Mouse (Mus musculus) bone marrow macrophage, adult 2 months (primary cell): ENCODE measurements at regions not wholly inside any gene's neighbourhood (a gene's known extent, or its start where the extent isn't known, plus 50 kb on each side); places are given as distances from the start of the nearest gene placed in this dataset.

Experiments used
- H3K27ac ChIP-seq: 2 replicates; pipeline ENCODE4 v1.5.1; 2012; ENCODE audit warnings: low read depth, low read length; ENCODE audit not compliant: insufficient read depth
- H3K4me1 ChIP-seq: 2 replicates; pipeline ENCODE4 v1.6.1; 2012; ENCODE audit warnings: low read length; ENCODE audit not compliant: control insufficient read depth, insufficient read depth
- H3K4me3 ChIP-seq: 2 replicates; pipeline ENCODE4 v1.5.1; 2012; ENCODE audit warnings: mild to moderate bottlenecking, low read length, moderate library complexity; ENCODE audit not compliant: insufficient read depth
- CTCF ChIP-seq: IDR thresholded peaks from 2 replicates; pipeline ENCODE4 v1.5.1; 2012; ENCODE audit warnings: low read depth, mild to moderate bottlenecking, low read length, moderate library complexity
- POLR2A ChIP-seq: IDR thresholded peaks from 2 replicates; pipeline ENCODE4 v1.6.1; 2012; ENCODE audit warnings: mild to moderate bottlenecking, low read depth, low read length, borderline replicate concordance

GRCm38 (mm10) chr14:25226840-25227506, 232.0 kb upstream of the Zmiz1 start:
- TF ChIP-seq POLR2A (no peak), CTCF (no peak)

DNA sequence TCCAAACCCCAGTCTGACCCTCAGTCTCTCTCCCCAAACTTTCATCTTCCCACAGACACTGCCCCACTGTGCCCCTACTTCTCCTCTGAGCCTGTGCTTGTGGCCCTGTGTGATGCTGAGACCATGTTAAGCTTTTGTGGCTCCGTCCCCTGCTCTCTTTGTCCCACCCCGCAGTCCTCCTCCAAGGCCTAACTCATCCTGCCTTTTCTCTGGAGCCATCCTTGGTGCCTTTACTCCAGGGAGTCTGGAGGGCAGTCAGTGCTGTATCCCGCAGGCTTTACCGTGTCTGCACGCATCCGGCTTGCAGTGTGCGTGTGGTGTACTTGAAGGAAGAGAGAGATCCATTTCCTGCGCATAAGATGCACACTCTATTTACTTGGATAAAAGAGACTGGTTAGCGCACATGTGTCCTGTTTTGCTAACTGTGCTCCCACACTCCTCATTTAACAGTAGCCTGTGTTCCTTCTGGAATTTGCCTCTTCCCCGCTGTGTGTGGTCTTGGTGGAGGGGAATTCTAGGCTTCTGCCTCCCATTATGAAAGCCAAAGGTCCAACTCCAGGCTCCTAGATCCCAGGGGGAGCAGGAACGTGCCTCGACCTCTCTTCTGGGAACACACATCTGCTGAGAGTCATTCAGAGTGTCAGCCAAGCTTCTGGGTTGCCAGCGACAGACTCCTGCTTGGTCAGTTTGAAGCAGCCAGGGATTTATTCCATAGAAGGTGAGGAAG, 230.5 kb upstream of the Zmiz1 start:
- Histone ChIP-seq H3K4me1 (no peaks in the 10 kb centered on the region), H3K27ac (no peak overlapping the region)
- no peak for TF ChIP-seq POLR2A

More at GRCm38 (mm10) chr14:25226840-25227506, 232.0 kb upstream of the Zmiz1 start:
- Histone ChIP-seq H3K4me3 (no peak overlapping the region), H3K4me1 (no peaks in the 10 kb centered on the region), H3K27ac (no peak overlapping the region)

DNA sequence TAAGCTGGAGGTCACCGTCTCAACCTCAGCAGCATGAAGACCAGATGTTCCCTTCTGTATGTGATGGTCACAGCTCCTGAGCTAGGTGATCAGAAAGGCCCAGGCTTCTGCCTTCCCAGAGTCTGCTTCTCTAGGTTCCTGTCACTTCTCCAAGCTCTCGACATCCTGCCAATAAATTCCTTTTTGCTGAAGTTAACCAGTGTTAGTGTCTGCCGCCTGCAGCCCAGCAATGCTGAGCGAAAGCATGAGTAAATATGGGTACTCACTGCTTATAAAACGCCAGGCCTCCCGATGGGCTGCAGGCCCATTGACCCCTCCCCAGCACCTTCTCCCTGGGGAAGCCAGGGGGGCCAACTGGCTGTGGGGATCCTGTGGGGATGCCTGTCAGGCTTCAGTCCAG, 229.4 kb upstream of the Zmiz1 start:
- Histone ChIP-seq H3K4me3 (no peak overlapping the region), H3K4me1 (no peaks in the 10 kb centered on the region), H3K27ac (no peak overlapping the region)
- TF ChIP-seq POLR2A: no peak
- TF ChIP-seq CTCF: no peak

More for the DNA sequence above, 230.5 kb upstream of the Zmiz1 start:
- H3K4me3 ChIP-seq: no peak overlapping the region

DNA sequence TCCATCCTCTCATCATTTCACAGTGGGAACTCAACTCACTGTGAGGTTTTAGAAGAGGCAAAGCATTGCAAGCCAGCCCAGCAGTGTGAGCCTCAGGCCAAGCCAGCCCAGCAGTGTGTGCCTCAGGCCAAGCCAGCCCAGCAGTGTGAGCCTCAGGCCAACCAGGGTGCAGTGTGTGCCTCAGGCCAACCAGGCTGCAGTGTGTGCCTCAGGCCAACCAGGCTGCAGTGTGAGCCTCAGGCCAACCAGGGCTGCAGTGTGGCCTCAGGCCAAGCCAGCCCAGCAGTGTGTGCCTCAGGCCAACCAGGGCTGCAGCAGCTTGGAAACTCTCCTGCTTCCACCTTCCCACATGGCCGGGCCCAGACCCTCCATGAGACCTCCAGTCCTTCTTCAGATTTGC, 227.1 kb upstream of the Zmiz1 start:
- no peak overlapping the region for H3K27ac ChIP-seq
- no peaks in the 10 kb centered on the region for H3K4me1 ChIP-seq
- TF ChIP-seq POLR2A: no peak
- no peak for TF ChIP-seq CTCF
- H3K4me3 ChIP-seq: no peak overlapping the region

DNA sequence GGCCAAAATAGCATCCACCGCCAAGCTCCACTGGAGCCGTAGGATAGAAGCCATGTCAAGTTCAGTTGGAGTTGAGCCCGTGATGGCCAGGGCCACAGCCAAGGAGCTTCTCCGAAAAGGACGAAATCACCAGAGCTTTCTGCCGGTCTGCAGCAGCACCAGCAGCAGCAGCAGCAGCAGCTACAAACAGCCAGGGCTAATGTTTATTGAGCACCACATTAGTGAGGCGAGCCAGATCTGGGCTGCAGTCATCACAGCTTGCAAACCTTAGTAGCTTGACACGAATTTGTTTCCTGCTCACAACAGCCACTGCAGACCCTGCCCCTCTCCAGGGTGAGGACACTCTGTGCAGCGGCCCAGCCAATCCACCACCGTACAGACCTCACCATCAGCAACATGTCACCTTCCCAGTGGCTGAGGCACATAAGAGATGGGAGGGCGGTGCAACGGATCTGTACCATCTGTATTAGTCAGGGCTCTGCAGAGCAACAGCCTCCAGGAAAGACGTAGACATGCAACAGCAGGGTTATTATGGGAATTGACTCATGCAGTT, 222.5 kb upstream of the Zmiz1 start:
- Histone ChIP-seq H3K4me3 (no peak overlapping the region), H3K27ac (no peak overlapping the region), H3K4me1 (no peaks in the 10 kb centered on the region)
- TF ChIP-seq POLR2A (no peak), CTCF (no peak)

DNA sequence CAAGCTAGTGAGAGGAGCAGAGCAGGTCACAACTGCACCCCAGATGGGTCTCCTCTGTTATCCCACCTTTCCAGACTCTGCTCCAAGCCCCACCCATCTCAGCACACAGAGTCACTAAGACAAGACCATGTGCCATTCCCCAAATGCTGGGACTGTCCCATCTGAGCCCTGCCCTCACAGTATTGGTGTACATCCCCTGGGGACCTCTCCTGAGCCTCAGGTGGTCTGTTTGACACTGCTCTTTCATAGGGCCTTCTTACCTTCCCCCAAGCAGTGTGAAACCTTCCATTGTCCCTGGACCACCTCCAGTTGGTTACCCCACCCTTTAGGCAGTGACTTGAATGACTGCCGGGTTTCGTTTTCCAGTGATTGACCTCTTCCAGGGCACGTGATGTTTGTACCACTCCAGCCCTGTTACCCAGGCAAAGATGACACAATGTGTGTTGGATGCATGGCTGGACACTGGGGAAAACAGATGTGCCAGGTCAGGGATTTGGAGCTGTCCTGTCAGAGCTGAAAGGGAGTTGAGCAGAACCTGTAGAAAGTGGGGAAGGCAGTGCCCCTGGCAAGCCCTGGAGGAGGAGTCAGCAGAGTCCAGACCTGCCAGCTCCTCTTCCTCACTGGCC, 219.5 kb upstream of the Zmiz1 start:
- TF ChIP-seq CTCF (no peak), POLR2A (no peak)
- no peaks in the 10 kb centered on the region for H3K4me1 ChIP-seq
- no peak overlapping the region for H3K27ac ChIP-seq
- no peak overlapping the region for H3K4me3 ChIP-seq

DNA sequence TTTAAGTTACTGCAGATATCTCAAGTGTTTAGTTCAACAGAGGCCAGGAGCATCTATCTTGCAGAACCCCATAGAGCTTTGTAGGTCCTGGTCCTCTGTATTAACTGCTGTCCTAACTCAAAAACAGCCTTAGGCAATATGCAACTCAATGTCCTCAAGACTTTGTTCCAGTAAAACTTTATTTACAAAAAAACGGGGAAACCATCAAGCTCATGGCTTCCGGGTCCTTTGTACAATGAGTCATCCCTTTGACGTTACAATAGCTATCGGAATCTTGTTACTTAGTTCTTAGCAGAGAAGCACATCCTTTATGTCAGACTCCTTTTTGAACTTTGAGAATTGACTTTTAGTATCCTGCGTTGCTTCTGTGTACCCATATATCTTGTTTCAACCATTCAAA, 216.2 kb upstream of the Zmiz1 start:
- no peak overlapping the region for H3K27ac ChIP-seq
- no peaks in the 10 kb centered on the region for H3K4me1 ChIP-seq
- H3K4me3 ChIP-seq: no peak overlapping the region
- no peak for TF ChIP-seq CTCF
- no peak for TF ChIP-seq POLR2A

- TF ChIP-seq POLR2A (no peak), CTCF (no peak)
- Histone ChIP-seq H3K27ac (no peak overlapping the region), H3K4me3 (no peak overlapping the region), H3K4me1 (no peaks in the 10 kb centered on the region)
Measured at GRCm38 (mm10) chr14:25243289-25243688, 215.7 kb upstream of the Zmiz1 start.

- TF ChIP-seq CTCF (no peak), POLR2A (no peak)
- Histone ChIP-seq H3K4me3 (no peak overlapping the region), H3K27ac (no peak overlapping the region), H3K4me1 (no peaks in the 10 kb centered on the region)
Measured at GRCm38 (mm10) chr14:25243698-25244097, 215.3 kb upstream of the Zmiz1 start.

DNA sequence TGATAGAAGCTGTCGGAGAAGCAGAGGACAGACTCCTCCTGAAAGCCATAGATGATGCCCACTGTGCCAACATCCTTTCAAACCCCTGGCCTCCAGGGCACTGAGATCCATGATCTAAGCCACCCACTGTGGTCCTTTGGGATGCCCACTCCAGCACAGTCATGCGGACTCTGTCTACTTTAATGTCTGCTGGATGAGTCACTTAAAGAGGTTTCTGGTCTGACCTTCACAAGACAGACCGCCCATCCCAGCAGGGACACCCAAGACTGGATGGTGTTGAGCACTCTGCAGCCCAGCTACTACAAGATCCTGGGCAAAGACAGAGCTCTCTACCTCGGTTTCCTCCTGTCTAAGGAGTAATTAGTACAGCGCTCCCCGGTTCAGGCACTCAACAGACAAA, 214.1 kb upstream of the Zmiz1 start:
- H3K27ac ChIP-seq: no peak overlapping the region
- TF ChIP-seq POLR2A: no peak
- TF ChIP-seq CTCF: no peak
- no peaks in the 10 kb centered on the region for H3K4me1 ChIP-seq
- no peak overlapping the region for H3K4me3 ChIP-seq
